Mouse (Mus musculus): ENCODE results near the gene Gm364. TPM values are rescaled to one million over a fixed set of nuclear protein-coding genes. Genes with fewer than 3 reads are reported as not detected.

Gene Gm364
- total and polyA plus RNA-seq, 2 experiments from 2014 or later: not detected

DNA sequence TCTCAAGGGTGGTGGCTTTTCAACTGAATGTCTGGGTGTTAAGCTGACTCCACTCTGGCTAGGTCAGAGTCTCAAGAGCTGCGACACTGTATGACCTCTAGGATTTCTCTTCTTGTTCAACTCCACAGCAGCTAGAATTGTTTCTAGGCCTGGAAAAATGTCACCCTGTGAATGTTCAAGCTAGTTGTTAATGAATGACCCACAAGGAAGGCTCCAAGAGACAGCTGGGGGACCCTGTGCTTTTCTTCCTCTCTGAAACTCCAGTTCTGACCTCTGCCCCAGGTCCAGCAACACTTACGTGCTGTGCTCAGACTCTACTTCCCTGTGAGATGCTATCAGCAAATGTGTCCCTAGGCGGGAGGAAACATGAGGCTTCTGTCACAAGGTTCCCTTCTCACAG is 30.4 kb upstream of the Gm364 start:
- H3K4me1 ChIP-seq (ENCODE audit: insufficient read depth): no peaks in the 10 kb centered on the region
- no peak overlapping the region for H3K4me3 ChIP-seq (ENCODE audit: low read depth, low read length)
- H3K27ac ChIP-seq (ENCODE audit: low read depth, low read length): no peak overlapping the region
- ATAC-seq: no peak
- peaks cover 12% of the 10 kb centered on the region; the same call in 1 of the 2 replicates for H3K36me3 ChIP-seq (ENCODE audit: insufficient read depth)
- no peak for DNase-seq
- no peaks in the 10 kb centered on the region for H3K9me3 ChIP-seq (ENCODE audit: low read length)
- WGBS: 86% methylated on average over 3 of the region's 3 CpGs
- H3K9ac ChIP-seq: no peak overlapping the region
- H3K27me3 ChIP-seq (ENCODE audit: insufficient read depth, low read length): no peaks in the 10 kb centered on the region
- TF ChIP-seq CTCF (IDR thresholded peaks at IDR 0.05; ENCODE audit: low read depth): no peak
- no peak overlapping the region for H3K4me2 ChIP-seq (ENCODE audit: low read depth)

DNA sequence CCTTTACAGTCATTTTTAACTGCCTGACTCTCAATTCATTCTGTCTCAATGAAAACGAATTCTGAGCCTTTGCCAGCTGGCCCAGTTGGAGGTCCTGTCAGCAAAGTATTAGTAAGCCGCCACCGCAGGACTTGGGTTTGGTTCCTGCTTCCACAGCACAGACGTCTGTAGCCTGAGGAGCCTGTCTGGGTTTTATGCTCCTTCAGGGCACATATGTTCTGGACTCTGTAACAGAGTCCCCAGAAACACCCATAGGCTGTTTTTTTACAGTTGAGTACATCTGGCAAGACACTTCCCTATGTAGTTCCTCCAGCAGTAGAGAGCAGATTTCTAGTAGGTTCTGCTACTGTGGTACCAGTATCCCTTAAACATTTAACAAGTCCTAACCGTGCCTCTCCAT is 28.0 kb upstream of the Gm364 start:
- H3K9ac ChIP-seq: no peak overlapping the region
- WGBS: 52% methylated on average over 5 of the region's 5 CpGs
- ATAC-seq (0 out of 2 replicates have a peak, but pooled peaks have one; percentile 15), DNase-seq (no peak)
- no peak overlapping the region for H3K27ac ChIP-seq (ENCODE audit: low read depth, low read length)
- no peak overlapping the region for H3K4me3 ChIP-seq (ENCODE audit: low read depth, low read length)
- no peaks in the 10 kb centered on the region for H3K4me1 ChIP-seq (ENCODE audit: insufficient read depth)
- TF ChIP-seq CTCF (IDR thresholded peaks at IDR 0.05; ENCODE audit: low read depth): no peak
- H3K36me3 ChIP-seq (ENCODE audit: insufficient read depth): peaks cover 20% of the 10 kb centered on the region; the same call in 1 of the 2 replicates
- H3K27me3 ChIP-seq (ENCODE audit: insufficient read depth, low read length): no peaks in the 10 kb centered on the region
- no peak overlapping the region for H3K4me2 ChIP-seq (ENCODE audit: low read depth)
- H3K9me3 ChIP-seq (ENCODE audit: low read length): no peaks in the 10 kb centered on the region

DNA sequence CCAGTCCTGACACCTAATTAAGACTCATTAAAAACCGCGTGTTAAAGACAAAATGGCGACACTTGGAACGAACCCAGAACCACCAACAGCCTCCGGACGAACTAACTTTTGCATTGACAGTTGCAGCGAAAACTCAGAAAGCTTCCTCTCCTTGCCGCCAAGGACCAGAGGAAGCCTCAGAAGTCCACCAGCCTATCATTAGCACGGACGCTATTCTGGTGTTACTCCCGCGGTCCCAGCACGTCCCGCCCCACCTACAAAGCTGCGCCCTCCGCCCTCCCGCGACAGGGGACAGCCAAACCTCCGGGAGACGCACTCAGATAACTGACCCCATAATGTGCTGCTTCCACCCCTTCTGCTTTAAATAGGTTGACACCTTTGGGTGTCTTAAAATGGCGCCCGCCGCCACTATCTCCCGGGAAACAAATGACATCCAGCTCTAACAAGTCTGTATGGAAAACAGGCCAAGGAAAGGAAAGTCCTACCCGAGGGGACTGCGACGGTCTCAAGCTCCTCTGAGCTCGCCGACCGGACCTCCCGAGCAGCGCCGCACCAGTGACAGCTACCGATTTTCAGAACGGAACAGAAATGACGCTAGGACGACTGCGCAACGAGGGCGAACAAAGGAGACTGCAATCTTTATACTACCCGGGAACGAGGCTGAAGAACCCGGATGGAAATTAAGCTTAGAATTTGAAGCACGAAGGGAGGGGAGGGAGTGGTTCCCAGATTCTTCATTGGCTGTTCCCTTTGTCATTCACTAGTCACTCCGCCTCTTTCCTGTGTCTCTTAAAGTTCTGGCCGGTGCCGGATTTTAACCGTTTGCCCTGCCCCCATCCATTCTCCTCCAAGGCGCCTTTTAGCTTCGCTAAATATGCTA is 16.3 kb upstream of the Gm364 start, which contains the start of gene Rbmx:
TSS of gene Rbmx (minus strand) at position 670 of the 880 bp plus-strand sequence.
- Histone ChIP-seq H3K4me2 (ENCODE audit: low read depth) (peak within 1 kb of the TSS; percentile 44), H3K27ac (ENCODE audit: low read depth, low read length) (peak within 1 kb of the TSS; percentile 98), H3K9me3 (ENCODE audit: low read length) (no peaks in the 10 kb centered on the region), H3K9ac (peak within 1 kb of the TSS; percentile 81), H3K4me3 (ENCODE audit: low read depth, low read length) (peak within 1 kb of the TSS; percentile 58), H3K27me3 (ENCODE audit: insufficient read depth, low read length) (no peaks in the 10 kb centered on the region), H3K4me1 (ENCODE audit: insufficient read depth) (no peaks in the 10 kb centered on the region), H3K36me3 (ENCODE audit: insufficient read depth) (peaks cover 8% of the 10 kb centered on the region; the same call in 1 of the 2 replicates)
- ATAC-seq: peak; percentile 98
- DNase-seq: peak; percentile 93
- TF ChIP-seq CTCF (IDR thresholded peaks at IDR 0.05; ENCODE audit: low read depth): no peak
- 25% methylated on average over 50 of the region's 50 CpGs for WGBS

DNA sequence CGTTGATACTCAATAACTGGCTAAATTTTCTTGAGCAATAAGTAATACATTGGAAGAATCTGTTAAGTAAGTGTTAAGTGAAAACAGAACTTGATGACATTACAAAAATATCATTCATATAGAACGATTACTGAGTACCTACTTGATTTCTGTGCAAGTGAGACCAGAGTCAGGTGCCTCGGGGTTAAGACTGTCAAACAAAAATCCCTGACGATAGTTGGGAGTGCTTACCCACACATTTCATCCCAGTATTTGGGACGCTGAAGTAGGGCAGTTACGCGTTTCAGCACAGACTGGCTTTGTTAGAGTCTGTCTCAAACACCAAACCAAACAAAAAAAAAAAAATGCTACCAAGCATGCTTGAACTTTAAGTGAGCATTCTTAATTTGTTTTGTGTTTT is 15.5 kb upstream of the Gm364 start:
- WGBS: 39% methylated on average over 7 of the region's 7 CpGs
- H3K4me2 ChIP-seq (ENCODE audit: low read depth): peak overlapping the region; percentile 43
- peak overlapping the region; percentile 58 for H3K4me3 ChIP-seq (ENCODE audit: low read depth, low read length)
- no peaks in the 10 kb centered on the region for H3K27me3 ChIP-seq (ENCODE audit: insufficient read depth, low read length)
- H3K27ac ChIP-seq (ENCODE audit: low read depth, low read length): peak overlapping the region; percentile 45; the same call in 1 of the 2 replicates
- H3K36me3 ChIP-seq (ENCODE audit: insufficient read depth): peaks cover 8% of the 10 kb centered on the region; the same call in 1 of the 2 replicates
- TF ChIP-seq CTCF (IDR thresholded peaks at IDR 0.05; ENCODE audit: low read depth): no peak
- peak overlapping the region; percentile 41 for H3K9ac ChIP-seq
- no peaks in the 10 kb centered on the region for H3K9me3 ChIP-seq (ENCODE audit: low read length)
- H3K4me1 ChIP-seq (ENCODE audit: insufficient read depth): no peaks in the 10 kb centered on the region
- peak; percentile 12; the same call in 1 of the 2 replicates for ATAC-seq
- DNase-seq: no peak

DNA sequence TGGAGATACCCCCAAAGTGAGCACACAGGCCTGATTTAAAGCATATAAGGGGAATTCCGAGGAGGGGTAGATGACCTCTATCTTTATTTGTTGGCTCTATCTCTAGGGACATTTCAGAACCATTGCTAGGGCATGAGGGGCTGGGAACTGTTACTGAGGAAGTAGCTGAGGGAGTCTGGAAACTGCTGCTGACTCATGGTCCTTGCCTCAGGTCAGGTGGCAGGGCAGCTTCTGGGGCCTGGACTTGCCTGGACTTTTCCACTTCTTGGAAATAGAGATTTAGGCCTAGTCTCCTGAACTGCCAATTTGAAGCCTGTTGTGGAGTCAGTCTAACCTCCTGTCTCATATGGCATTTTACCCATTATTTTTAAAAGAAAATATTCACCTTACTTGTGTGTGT is 7.6 kb upstream of the Gm364 start:
- DNase-seq (no peak), ATAC-seq (no peak)
- H3K4me1 ChIP-seq (ENCODE audit: insufficient read depth): no peaks in the 10 kb centered on the region
- H3K4me3 ChIP-seq (ENCODE audit: low read depth, low read length): no peak overlapping the region
- TF ChIP-seq CTCF (IDR thresholded peaks at IDR 0.05; ENCODE audit: low read depth): no peak
- WGBS: 82% methylated on average over 1 of the region's 1 CpGs
- H3K27ac ChIP-seq (ENCODE audit: low read depth, low read length): no peak overlapping the region
- no peaks in the 10 kb centered on the region for H3K36me3 ChIP-seq (ENCODE audit: insufficient read depth)
- H3K9ac ChIP-seq: no peak overlapping the region
- H3K27me3 ChIP-seq (ENCODE audit: insufficient read depth, low read length): no peaks in the 10 kb centered on the region
- H3K4me2 ChIP-seq (ENCODE audit: low read depth): no peak overlapping the region
- H3K9me3 ChIP-seq (ENCODE audit: low read length): no peaks in the 10 kb centered on the region

DNA sequence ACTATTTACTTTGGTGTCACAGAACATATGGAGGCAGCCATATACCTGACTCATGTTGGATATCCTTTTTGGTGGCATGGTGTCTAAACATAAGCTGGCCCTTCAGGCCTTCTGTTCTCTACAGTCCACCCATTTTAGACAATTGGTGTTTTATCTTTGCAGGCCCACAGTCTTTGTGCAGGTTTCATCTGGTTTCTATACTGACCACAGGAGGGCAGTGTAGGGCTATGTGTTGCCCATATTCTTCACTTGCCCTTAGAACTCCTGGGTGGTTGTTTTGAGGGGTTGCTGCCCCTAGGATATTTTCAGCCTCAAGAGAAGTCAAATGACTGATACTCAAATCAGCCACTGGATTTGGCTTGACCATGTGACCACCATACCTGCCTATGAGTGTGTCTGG is 5.3 kb upstream of the Gm364 start:
- Histone ChIP-seq H3K27ac (ENCODE audit: low read depth, low read length) (no peak overlapping the region), H3K9ac (no peak overlapping the region), H3K36me3 (ENCODE audit: insufficient read depth) (no peaks in the 10 kb centered on the region), H3K4me3 (ENCODE audit: low read depth, low read length) (no peak overlapping the region), H3K9me3 (ENCODE audit: low read length) (no peaks in the 10 kb centered on the region), H3K4me1 (ENCODE audit: insufficient read depth) (no peaks in the 10 kb centered on the region), H3K4me2 (ENCODE audit: low read depth) (no peak overlapping the region), H3K27me3 (ENCODE audit: insufficient read depth, low read length) (no peaks in the 10 kb centered on the region)
- no peak for DNase-seq
- TF ChIP-seq CTCF (IDR thresholded peaks at IDR 0.05; ENCODE audit: low read depth): peak; percentile 48
- no peak for ATAC-seq

DNA sequence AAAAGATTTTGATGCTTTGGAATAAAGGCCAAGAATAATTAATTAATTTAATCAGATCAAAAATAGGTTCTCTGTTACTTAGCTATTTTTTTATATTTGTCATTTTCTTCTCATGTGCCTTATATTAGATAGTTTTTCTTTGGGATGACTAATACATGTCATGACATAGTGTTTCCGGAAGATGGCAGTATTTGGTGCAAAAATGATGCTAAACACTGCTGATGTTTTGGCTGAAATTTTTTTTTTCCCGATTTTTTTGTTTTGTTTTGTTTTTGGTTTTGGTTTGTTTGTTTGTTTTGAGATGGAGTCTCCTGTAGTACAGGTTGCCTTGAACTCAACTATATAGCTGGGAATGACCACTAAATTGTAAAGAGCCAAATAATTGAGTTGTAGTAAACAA is 22.7 kb downstream of the Gm364 start:
- no peak overlapping the region for H3K4me2 ChIP-seq (ENCODE audit: low read depth)
- TF ChIP-seq CTCF (IDR thresholded peaks at IDR 0.05; ENCODE audit: low read depth): peak; percentile 59
- no peaks in the 10 kb centered on the region for H3K4me1 ChIP-seq (ENCODE audit: insufficient read depth)
- no peak overlapping the region for H3K27ac ChIP-seq (ENCODE audit: low read depth, low read length)
- no peaks in the 10 kb centered on the region for H3K9me3 ChIP-seq (ENCODE audit: low read length)
- no peak overlapping the region for H3K9ac ChIP-seq
- no peak overlapping the region for H3K4me3 ChIP-seq (ENCODE audit: low read depth, low read length)
- H3K36me3 ChIP-seq (ENCODE audit: insufficient read depth): no peaks in the 10 kb centered on the region
- H3K27me3 ChIP-seq (ENCODE audit: insufficient read depth, low read length): no peaks in the 10 kb centered on the region
- ATAC-seq (no peak), DNase-seq (peak; percentile 32)
- WGBS: 9% methylated on average over 2 of the region's 2 CpGs

Data from forebrain, postnatal 0 days (tissue).